Mouse (Mus musculus): ENCODE results near the gene Zfp865. TPM values are rescaled to one million over a fixed set of nuclear protein-coding genes. Genes with fewer than 3 reads are reported as not detected.
"Not testable (repeated sequence)": the region's sequence is repeated elsewhere in the genome, so short reads cannot be mapped to it uniquely, and the experiment has no call there.

Zfp865 gene
- polyA plus RNA-seq, 1 experiment from 2014 or later = 7.6 TPM

DNA sequence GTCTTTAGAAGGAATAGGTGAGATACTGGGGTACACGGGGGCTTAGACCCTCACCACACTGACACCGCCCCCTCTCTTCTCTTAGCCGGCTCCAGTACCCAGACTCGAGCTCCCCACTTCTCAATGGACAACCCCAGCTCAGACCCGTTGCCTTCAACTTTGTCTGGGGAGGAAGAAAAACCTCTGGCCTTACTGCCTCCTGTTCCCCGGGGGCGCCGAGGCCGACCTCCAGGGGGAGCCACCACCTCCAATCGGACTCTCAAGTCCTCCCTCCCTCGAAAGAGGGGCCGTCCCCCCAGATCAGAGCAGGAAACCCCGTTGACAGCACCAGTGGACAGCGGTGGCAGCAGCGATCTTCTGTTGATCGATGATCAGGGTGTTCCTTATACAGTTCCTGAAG lies 2.8 kb upstream of the Zfp865 start:
- ATAC-seq (replicated peaks; ENCODE audit: low FRiP score) = no peak
- Histone ChIP-seq H3K36me3 (peaks cover 30% of the 10 kb centered on the region), H3K9me3 (replicated peaks) (no peaks in the 10 kb centered on the region), H3K4me1 (peaks cover 37% of the 10 kb centered on the region), H3K27ac (no peak overlapping the region), H3K4me2 (no peak overlapping the region), H3K9ac (no peak overlapping the region), H3K27me3 (no peaks in the 10 kb centered on the region), H3K4me3 (replicated peaks) (no peak overlapping the region)
- WGBS = 90% methylated on average over 16 of the region's 16 CpGs

GRCm38 (mm10) chr7:5017931-5018330 lies 2.2 kb upstream of the Zfp865 start:
- H3K9ac ChIP-seq = no peak overlapping the region

DNA sequence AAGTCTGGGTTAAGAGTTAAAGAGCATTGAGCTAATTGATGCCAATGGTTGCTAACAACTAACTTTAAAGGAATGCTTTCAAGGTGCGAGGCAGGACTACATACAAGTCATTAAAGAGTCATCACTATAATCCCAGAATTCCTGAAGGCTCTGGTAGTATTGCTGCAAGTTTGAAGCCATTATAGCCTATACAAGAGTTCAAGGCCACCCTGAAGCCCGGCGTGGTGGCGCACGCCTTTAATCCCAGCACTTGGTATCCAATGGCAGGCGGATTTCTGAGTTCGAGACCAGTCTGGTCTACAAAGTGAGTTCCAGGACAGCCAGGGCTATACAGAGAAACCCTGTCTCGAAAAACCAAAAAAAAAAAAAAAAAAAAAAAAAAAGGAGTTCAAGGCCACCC lies 600 bp upstream of the Zfp865 start:
- not testable (repeated sequence) for H3K9me3 ChIP-seq (replicated peaks); ATAC-seq (replicated peaks; ENCODE audit: low FRiP score); H3K27me3 ChIP-seq
- Histone ChIP-seq H3K4me3 (replicated peaks) (peak overlapping the region; percentile 66), H3K4me1 (peaks cover 30% of the 10 kb centered on the region), H3K36me3 (peaks cover 44% of the 10 kb centered on the region), H3K4me2 (peak overlapping the region; percentile 67), H3K9ac (peak overlapping the region; percentile 51), H3K27ac (peak overlapping the region; percentile 97)
- WGBS = 28% methylated on average over 8 of the region's 8 CpGs

More at GRCm38 (mm10) chr7:5017931-5018330, 2.2 kb upstream of the Zfp865 start:
- Histone ChIP-seq H3K4me3 (replicated peaks) (no peak overlapping the region), H3K4me1 (peaks cover 37% of the 10 kb centered on the region), H3K36me3 (peaks cover 30% of the 10 kb centered on the region), H3K4me2 (no peak overlapping the region), H3K27me3 (no peaks in the 10 kb centered on the region), H3K27ac (no peak overlapping the region), H3K9me3 (replicated peaks) (no peaks in the 10 kb centered on the region)
- 97% methylated on average over 21 of the region's 21 CpGs for WGBS
- no peak for ATAC-seq (replicated peaks; ENCODE audit: low FRiP score)

DNA sequence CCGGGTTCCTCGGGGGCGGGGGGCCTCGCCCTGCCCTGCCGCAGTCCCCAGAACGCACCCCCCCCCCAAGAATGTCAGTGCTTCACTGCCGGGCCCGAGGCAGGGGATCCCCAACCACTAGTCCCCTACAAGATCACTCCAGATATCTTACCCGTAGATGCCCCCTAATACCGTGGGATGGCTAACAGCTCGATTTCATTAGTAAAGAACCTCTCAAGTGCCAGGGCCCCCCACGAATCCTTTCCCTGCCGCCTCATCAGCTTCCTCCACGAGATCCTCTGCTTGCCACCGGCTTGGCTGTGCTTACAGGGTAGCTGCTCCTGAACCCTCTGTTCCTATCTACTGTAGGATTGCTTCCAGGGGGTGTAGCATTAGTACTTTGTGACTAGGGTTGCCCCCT lies 509 bp downstream of the Zfp865 start:
- Histone ChIP-seq H3K4me3 (replicated peaks) (peak overlapping the region; percentile 66), H3K27me3 (no peaks in the 10 kb centered on the region), H3K4me1 (peaks cover 30% of the 10 kb centered on the region), H3K27ac (peak overlapping the region; percentile 97), H3K9ac (peak overlapping the region; percentile 81), H3K36me3 (peaks cover 55% of the 10 kb centered on the region), H3K9me3 (replicated peaks) (no peaks in the 10 kb centered on the region), H3K4me2 (peak overlapping the region; percentile 67)
- peak; percentile 7 for ATAC-seq (replicated peaks; ENCODE audit: low FRiP score)
- WGBS = 3% methylated on average over 15 of the region's 15 CpGs

GRCm38 (mm10) chr7:5021197-5021596 lies 1.0 kb downstream of the Zfp865 start:
- peak overlapping the region; percentile 81 for H3K9ac ChIP-seq
- ATAC-seq (replicated peaks; ENCODE audit: low FRiP score) = no peak
- peaks cover 60% of the 10 kb centered on the region for H3K36me3 ChIP-seq
- peak overlapping the region; percentile 97 for H3K27ac ChIP-seq
- 48% methylated on average over 5 of the region's 5 CpGs for WGBS
- no peaks in the 10 kb centered on the region for H3K9me3 ChIP-seq (replicated peaks)
- H3K4me2 ChIP-seq = peak overlapping the region; percentile 67
- H3K4me1 ChIP-seq = peaks cover 25% of the 10 kb centered on the region
- H3K27me3 ChIP-seq = no peaks in the 10 kb centered on the region
- peak overlapping the region; percentile 66 for H3K4me3 ChIP-seq (replicated peaks)

DNA sequence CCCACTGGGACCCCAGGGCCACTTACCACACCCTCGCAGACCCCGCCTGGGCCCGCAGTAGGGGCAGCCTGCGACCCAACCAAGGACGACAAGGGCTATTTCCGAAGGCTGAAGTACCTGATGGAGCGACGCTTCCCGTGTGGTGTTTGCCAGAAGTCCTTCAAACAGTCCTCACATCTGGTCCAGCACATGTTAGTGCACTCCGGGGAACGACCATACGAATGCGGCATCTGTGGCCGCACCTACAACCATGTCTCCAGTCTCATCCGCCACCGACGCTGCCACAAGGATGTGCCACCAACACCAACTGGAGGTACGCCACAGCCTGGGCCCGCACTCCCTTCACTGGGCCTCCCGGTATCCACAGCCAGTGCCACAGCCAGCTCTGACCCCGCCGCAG lies 9.4 kb downstream of the Zfp865 start:
- no peak overlapping the region for H3K4me3 ChIP-seq (replicated peaks)
- WGBS = 95% methylated on average over 22 of the region's 22 CpGs
- no peaks in the 10 kb centered on the region for H3K4me1 ChIP-seq
- H3K27ac ChIP-seq = no peak overlapping the region
- H3K4me2 ChIP-seq = no peak overlapping the region
- peaks cover 38% of the 10 kb centered on the region for H3K9me3 ChIP-seq (replicated peaks)
- no peaks in the 10 kb centered on the region for H3K27me3 ChIP-seq
- 0 out of 2 replicates have a peak, but pooled peaks have one; percentile 20 for ATAC-seq (replicated peaks; ENCODE audit: low FRiP score)
- H3K9ac ChIP-seq = no peak overlapping the region
- H3K36me3 ChIP-seq = peaks cover 98% of the 10 kb centered on the region

- Histone ChIP-seq H3K27ac (no peak overlapping the region), H3K9ac (no peak overlapping the region), H3K36me3 (peaks cover 98% of the 10 kb centered on the region), H3K4me3 (replicated peaks) (no peak overlapping the region), H3K27me3 (no peaks in the 10 kb centered on the region), H3K4me2 (no peak overlapping the region), H3K4me1 (no peaks in the 10 kb centered on the region), H3K9me3 (replicated peaks) (peaks cover 38% of the 10 kb centered on the region)
- WGBS = 91% methylated on average over 21 of the region's 21 CpGs
- no peak for ATAC-seq (replicated peaks; ENCODE audit: low FRiP score)
Observed at GRCm38 (mm10) chr7:5029946-5030345, 9.8 kb downstream of the Zfp865 start.

- Histone ChIP-seq H3K4me1 (no peaks in the 10 kb centered on the region), H3K4me2 (no peak overlapping the region), H3K9me3 (replicated peaks) (peaks cover 38% of the 10 kb centered on the region), H3K9ac (no peak overlapping the region), H3K36me3 (peaks cover 98% of the 10 kb centered on the region), H3K27ac (no peak overlapping the region), H3K4me3 (replicated peaks) (no peak overlapping the region), H3K27me3 (no peaks in the 10 kb centered on the region)
- WGBS = 83% methylated on average over 63 of the region's 63 CpGs
- no peak for ATAC-seq (replicated peaks; ENCODE audit: low FRiP score)
Observed at GRCm38 (mm10) chr7:5030554-5031275, 10.5 kb downstream of the Zfp865 start.

DNA sequence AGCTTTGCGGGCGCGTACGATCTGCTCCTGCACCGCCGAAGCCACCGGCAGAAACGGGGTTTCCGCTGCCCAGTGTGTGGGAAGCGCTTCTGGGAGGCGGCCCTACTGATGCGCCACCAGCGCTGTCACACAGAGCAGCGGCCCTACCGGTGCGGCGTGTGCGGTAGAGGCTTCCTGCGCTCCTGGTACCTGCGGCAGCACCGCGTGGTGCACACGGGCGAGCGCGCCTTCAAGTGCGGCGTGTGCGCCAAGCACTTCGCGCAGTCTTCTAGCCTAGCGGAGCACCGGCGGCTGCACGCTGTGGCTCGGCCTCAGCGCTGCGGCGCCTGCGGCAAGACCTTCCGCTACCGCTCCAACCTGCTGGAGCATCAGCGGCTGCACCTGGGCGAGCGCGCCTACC lies 11.3 kb downstream of the Zfp865 start:
- WGBS = 82% methylated on average over 46 of the region's 46 CpGs
- H3K9me3 ChIP-seq (replicated peaks) = peaks cover 38% of the 10 kb centered on the region
- no peak overlapping the region for H3K27ac ChIP-seq
- no peaks in the 10 kb centered on the region for H3K4me1 ChIP-seq
- H3K36me3 ChIP-seq = peaks cover 98% of the 10 kb centered on the region
- H3K4me3 ChIP-seq (replicated peaks) = no peak overlapping the region
- 0 out of 2 replicates have a peak, but pooled peaks have one; percentile 10 for ATAC-seq (replicated peaks; ENCODE audit: low FRiP score)
- H3K27me3 ChIP-seq = no peaks in the 10 kb centered on the region
- no peak overlapping the region for H3K9ac ChIP-seq
- H3K4me2 ChIP-seq = no peak overlapping the region

- Histone ChIP-seq H3K27ac (no peak within 1 kb of the TSS), H3K9ac (no peak within 1 kb of the TSS), H3K9me3 (replicated peaks) (peaks cover 34% of the 10 kb centered on the region), H3K4me1 (peaks cover 3% of the 10 kb centered on the region; the same call in 1 of the 2 replicates), H3K4me2 (no peak within 1 kb of the TSS), H3K27me3 (no peaks in the 10 kb centered on the region), H3K36me3 (peaks cover 77% of the 10 kb centered on the region), H3K4me3 (replicated peaks) (no peak within 1 kb of the TSS)
- ATAC-seq (replicated peaks; ENCODE audit: low FRiP score) = no peak
- 88% methylated on average over 3 of the region's 3 CpGs for WGBS
Observed at GRCm38 (mm10) chr7:5033818-5034217, 13.6 kb downstream of the Zfp865 start, which contains the start of gene 4632433K11Rik. Gene 4632433K11Rik (plus strand): TSS chr7:5034118.

DNA sequence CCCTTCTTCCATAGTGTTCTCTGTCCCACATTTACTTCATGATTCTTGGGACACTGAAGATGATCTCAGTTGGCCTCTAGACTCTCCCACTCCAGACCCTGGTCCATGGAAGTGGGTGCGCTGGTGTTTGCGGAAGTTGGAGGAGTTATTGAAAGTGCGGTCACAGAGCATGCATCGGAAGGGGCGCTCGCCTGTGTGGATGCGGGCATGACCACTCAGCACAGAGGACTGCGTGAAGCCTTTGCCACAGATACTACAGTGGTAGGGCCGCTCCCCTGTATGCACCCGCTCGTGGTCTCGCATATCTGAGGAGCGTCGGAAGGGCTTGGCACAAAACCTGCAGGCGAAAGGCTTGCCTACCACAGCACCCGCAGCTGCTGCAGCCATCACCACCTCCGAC lies 15.5 kb downstream of the Zfp865 start:
- Histone ChIP-seq H3K27me3 (no peaks in the 10 kb centered on the region), H3K4me1 (peaks cover 11% of the 10 kb centered on the region; the same call in 1 of the 2 replicates), H3K4me3 (replicated peaks) (no peak overlapping the region), H3K9me3 (replicated peaks) (peaks cover 16% of the 10 kb centered on the region), H3K27ac (no peak overlapping the region), H3K9ac (no peak overlapping the region), H3K4me2 (no peak overlapping the region), H3K36me3 (peaks cover 61% of the 10 kb centered on the region)
- no peak for ATAC-seq (replicated peaks; ENCODE audit: low FRiP score)
- 95% methylated on average over 17 of the region's 17 CpGs for WGBS

GRCm38 (mm10) chr7:5036136-5036535 lies 16.0 kb downstream of the Zfp865 start:
- H3K4me3 ChIP-seq (replicated peaks) = no peak overlapping the region
- H3K36me3 ChIP-seq = peaks cover 57% of the 10 kb centered on the region
- 90% methylated on average over 9 of the region's 9 CpGs for WGBS
- H3K4me1 ChIP-seq = peaks cover 11% of the 10 kb centered on the region; the same call in 1 of the 2 replicates
- no peak for ATAC-seq (replicated peaks; ENCODE audit: low FRiP score)
- no peak overlapping the region for H3K4me2 ChIP-seq
- no peaks in the 10 kb centered on the region for H3K27me3 ChIP-seq
- H3K27ac ChIP-seq = no peak overlapping the region
- peaks cover 11% of the 10 kb centered on the region for H3K9me3 ChIP-seq (replicated peaks)
- no peak overlapping the region for H3K9ac ChIP-seq
